Mouse (Mus musculus) urinary bladder, postnatal 25 days (tissue): Measurements from ENCODE around the gene Gm20431.

Experiments
- DNase-seq: peaks from one replicate; pipeline ENCODE4 v3.0.0; 2022; ENCODE audit warnings: low spot score

The Gm20431 gene

DNA sequence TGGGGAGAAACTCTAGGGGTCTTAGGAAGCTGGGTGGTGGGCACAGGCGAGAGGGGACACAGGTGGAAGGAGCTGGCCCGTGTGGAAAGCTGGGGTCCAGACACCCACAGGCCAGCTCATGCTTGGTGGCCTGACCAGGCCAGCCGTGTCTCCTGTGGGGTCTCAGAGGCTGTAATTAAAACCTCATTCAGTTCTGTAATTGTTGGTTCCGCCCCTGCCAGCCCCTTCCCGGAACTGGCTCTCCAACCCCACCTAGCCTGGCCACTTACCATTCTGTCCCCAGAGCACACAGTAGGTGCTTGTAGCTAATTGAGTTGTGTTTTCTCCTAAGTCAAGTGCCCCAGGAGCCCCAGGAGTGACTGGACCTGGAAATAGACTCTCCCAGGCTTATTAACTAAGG lies 62.1 kb downstream of the Gm20431 start:
- no peak for DNase-seq

DNA sequence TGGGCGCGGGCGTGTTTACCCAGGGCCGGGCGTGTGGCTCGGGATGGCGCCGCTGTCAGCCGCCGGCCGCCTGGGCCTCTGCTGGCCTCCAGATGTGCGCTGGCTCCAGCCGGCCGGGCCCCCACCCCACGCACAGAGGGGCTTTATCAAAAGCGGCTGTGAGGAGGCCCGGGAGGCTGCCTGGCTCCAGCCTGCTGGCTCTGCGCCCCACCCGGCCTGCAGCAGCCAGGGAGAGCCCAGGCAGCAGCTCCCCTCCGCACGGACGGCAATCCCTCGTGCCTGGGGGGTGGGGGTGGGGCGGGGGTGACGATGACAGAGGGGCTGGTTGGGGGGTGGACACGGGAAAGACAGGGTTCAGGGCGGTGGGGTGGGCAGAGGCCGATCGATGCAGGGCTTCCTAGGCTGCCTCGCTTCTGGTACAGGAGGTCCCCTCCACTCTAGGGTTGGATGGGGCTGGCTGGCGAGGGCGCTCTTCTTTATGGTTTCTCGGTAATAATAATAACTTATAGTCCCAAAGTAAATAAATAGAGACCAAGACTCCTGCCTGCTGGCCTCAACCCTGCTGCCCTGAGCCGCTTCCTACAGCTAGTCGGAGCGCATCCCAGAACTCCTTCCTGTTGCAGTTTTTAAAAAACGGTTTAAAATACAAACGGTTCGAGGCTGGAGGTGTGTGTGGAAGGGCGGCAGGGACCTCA lies 63.7 kb downstream of the Gm20431 start:
- no peak for DNase-seq

DNA sequence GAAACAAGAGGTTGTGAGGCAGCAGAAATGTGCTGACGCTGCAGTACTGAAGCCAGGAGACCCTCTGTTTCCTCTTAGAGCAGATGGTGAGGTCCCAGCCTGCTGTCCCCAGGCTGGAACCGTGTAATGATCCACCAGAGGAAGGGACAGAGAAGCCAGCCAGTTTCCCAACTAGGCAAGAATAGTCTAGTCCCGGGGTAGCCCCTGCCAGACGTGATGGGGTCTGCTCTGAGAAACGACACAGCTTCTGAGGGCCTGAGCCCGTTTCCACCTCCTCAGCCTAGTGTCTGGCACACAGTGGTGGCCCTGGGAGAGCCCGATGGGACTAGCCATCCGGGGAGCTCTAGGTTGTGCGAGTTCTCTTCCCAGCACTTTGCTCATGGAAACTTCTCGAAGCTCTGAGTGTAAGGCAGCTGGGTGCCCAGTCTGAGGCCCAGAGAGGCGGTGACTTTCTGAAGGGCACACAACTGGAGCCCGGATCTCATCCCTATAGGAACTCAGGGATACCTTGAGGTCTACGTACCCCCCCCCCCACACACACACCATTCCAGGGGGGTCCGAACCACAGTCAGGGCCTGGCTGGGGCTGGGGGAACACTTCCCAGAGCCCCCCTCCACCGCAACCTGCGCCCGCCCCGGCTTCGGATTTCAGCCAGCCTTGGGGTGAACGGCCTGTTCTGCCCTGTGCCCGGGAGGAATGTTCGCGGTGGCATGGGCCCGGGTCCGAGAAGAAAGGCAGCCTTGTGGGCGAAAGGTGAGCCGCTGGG lies 64.4 kb downstream of the Gm20431 start:
- DNase-seq: no peak

DNA sequence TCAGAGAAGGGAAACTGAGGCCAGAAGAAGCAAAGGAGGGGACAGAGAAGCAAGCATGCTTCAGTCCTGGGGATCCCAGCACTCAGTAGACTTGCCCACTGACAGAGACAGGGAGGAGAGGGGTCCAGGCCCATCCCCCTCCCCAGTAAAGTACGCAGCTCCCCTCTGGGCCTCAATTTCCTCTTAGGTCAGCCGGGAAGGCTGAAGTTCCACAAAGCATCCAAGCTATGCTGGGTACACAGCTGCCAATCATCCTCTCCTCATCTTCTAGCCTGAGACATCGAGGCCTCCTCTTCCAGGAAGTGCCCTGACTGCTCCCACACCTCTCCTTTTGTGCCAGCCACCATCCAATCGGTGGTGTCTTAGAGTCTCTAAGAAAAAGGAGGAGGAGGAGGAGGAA lies 65.0 kb downstream of the Gm20431 start:
- no peak for DNase-seq

DNA sequence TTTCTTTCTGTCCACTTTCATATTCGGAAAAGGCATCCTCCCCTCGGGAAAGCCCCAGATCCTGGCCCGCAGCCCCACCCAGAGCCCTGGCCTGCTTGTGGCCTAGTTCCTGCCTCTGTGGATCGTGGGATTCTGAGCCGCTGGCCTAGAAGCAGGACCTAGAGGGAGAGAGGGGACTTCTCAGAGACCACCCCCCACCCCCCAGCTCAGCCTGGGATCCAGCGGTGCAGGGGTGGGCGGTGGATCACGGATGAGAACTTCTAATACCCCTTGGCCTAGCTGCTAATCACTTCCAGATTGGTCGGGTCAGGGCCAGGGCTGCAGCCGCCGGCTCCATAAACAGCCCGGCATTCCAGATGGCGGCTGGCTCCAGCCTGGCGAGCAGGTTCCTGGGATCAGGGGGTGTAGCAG lies 65.5 kb downstream of the Gm20431 start:
- peak; percentile 38 for DNase-seq

DNA sequence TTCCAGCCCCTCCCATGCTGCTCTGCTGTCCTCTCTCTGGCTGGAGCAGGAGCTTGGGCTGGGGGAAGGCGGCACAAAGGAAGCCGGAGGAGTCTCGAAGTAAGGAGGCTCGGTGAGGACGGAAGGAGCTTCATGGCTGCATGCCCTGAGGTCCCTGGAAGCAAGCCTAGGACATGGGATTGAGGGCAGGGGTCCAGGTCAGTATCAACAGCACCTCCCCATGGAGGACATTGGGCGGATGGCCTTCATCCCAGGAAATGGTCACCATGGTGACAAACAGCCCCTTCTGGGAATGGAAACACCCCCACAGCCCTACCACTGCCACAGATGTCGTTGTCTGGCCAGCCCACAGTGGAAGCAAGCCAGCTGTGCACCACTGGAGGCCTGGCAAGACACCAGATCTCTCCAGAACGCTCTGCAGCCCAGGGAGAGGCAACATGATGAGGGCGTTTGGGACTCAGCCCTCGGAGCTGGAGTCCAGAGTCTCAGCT lies 66.8 kb downstream of the Gm20431 start:
- DNase-seq: peak; percentile 66

DNA sequence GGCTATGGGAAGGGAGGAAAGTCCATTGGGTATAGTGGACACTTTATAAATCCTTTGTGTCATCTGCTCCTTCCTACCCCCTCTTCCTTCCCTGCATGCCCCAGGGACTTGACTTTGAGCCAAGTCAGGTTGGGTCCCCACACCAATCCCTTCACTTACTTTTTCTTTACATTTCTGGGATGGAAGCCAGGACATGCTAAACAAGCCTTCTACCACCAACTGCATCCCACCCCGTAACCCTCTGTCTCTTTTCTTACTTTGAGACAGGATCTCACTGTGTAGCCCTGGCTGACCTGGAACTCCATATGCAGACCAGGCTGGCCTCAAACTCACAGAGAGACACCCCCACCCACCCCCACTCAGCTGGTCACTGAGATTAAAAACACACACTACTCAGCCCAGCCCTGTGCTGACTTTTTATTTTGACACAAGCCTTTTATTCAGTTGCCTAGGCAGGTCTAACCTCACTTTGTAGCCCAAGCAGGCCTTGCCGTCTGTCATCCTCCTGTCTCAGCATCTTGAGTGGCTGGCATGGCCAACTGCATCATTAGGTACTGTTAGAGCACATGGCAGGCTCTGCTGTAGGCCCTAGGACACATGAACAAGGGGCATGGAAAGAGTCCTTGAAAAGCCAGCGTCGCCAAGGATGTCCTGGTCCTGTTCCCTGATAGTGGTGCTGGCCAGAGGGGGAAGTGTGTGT lies 67.6 kb downstream of the Gm20431 start:
- no peak for DNase-seq

DNA sequence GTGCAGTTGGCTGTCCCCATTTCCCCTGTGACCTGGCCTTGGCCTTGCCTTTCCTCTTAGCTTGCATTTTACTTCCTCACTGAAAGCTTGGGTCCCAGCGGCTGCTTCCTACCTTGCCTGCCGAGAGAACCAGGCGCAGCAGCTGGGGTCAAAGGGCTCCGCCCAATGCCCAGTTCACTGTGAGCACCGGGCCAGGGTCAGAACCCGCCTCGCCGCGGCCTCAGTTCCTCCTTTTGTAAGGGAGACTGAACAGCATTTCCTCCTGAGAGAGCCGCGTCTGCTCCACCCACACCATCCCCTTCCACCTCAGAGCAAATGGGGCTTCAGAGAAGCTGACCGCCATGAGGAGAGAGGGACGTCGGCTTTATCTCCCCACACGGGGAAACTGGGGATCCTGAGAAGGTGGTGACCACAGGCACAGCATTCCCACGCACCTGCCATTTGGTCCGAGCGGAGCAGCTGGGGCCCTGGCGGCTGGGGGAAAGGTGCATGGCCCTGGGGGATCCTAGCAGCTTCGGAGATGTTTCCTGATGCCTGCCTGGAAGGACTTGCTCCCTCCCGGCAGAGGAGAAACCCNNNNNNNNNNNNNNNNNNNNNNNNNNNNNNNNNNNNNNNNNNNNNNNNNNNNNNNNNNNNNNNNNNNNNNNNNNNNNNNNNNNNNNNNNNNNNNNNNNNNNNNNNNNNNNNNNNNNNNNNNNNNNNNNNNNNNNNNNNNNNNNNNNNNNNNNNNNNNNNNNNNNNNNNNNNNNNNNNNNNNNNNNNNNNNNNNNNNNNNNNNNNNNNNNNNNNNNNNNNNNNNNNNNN lies 72.3 kb downstream of the Gm20431 start:
- no peak for DNase-seq

DNA sequence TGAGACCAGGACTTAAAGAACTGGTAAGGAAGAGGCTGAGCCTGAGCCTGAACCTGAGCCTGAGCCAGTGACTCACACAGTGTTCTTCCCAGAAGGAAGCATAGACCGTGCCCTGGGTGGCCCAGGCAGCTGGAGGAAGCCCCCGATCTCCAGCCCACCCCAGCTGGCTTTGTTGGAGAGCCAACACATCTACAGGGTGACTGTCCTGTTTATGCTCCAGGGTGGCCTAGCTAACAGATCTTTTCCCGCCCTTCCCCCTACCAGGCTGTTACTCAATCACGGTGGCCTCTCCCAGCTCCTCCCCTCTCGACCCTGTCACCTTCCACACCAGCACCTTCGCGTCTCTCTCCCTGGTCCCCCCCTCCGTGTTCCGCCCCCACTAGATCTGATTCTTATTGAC lies 74.3 kb downstream of the Gm20431 start:
- DNase-seq: no peak

DNA sequence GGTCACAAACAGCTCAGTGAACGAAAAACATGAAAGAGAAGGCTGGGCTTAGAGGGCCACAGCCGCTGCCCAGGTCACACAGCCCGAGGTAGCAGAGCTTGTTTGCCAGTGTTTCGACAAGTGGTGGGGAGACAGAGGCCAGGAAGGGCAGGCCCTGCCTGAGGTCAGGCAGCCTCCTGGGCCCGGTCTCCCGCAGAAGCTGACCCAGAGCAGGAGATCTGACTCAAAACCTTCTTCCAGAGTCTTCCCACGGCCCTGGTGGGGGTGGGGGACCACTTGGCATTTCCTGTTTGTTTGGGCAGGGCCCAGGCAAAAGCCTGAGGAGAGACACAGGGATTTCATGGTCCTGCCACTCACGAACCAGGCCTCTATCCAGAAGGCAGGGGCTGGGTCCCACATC lies 75.3 kb downstream of the Gm20431 start:
- DNase-seq: peak; percentile 36

DNA sequence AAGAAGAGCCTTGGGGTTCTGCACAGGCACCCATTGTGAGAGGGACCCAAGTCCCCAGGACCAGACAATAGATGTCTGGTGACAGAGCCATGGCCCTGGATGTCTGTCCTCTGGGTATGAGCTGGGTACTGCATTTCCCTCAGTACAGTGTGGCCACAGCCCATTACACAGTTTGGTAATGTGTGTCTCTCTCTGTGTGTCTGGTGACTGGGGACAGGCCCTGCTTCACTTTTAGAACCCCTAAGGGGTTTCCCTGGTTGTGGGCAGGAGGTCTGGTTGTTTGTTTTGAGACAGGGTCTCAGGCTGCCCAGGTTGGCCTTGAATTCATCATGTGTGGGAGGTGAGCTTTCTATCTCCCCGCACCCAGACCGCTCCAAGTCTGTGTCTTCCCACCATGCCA lies 76.0 kb downstream of the Gm20431 start:
- no peak for DNase-seq

DNA sequence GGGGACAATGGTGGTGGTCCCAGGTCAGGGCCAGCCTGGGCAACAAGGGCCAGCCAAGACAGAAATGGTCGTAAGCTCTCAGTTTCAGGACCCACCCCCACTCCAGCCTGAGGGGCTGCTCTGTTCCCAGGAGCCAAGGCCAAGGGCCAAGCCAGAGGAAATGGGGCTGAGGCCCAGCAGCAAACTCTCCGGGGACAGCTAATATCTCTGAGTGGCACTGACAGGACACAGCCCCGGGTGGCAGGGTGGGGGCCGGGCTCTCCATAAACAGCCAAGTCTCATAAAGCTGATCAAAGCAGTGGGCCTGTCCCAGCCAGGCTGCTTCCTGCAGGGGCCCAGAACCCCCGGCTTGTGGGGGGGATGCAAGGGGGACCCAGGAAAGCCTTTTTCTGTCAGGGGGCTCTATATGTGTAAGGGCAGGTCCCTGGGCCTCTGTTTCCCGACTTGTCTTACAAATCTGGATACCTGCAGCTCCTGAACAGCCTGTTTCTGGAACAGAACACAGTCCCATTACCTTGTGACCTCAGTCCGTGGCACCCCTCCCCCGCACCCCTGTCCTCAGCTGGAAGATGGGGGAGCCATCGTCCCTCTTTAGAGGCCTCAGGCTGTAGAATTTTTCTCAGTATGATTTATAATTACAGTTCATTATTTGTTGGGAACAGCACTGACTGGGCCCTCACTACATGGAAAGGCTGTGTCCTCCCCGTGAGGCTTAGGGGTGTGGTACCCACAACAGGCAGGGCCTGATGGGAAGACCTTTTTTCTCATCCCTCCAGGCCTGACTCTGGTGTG lies 77.9 kb downstream of the Gm20431 start:
- no peak for DNase-seq

DNA sequence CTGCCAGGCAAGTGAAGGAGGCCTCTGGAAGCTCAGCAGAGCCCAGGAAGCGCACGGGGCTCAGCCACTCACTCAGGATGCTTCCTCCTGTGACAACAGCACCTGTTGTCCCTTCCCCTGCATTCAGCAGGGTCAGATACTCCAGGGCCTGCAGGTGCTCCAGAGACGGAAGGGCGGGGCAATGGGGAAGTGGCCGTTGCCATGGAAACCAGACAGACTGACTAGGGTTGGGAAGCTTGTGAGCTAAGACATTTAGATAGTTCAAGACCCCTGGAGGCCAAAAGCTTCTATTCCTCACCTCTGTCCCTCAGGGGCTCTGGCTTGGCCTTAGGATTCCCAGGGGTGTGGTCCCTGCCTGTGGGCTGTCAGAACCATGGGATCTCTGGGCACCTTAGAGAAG lies 82.8 kb downstream of the Gm20431 start:
- no peak for DNase-seq

DNA sequence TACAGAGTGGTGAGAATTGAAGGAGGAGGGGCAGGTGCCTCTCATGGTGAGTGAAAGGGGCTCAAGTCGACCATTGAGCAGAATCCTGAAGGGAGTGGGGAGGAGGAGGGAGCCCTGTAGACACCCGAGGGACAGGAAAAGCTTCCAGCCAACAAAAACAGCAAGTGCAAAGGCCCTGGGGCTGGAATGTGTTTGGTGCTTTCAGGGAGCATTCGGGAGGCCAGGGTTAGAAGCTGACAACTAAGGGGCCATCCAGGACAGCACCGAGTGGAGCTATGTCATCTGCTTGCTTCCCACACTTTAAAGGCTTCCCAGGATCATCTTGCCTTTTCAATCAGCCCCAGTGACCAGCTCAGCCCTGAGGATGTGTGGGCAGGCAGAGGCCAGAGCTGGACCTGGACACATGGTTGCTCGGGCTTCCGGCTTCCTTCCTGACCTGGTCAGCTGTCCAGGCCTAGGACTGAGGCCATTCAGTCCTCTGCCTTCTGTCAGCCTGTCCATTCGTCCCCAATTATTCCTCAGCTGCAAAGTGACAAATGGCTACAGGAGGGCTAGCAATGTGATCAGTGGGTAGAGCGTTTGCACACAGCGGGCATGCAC lies 84.0 kb downstream of the Gm20431 start:
- DNase-seq: no peak

DNA sequence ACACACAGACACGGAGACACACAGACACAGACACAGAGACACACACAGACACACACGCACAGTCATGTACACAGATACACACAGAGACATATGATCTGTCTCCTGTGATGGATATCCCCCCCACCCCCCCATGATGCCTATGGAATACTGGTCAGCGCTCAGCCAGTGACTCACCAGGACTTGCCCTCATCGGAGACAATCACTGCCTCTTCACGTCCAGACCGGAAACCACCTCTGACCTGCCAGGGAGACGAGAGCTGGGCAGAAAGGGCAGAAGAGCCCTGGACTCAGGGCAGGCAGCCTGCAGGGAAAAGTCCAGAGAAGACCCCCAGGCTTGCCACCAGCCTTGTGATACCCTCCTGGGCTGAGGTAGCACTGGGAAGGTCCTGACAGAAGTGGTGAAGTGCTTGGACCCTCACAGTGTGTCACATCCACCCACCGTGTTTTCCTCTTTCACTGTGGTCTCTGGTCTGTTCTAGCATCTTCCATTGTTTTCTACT lies 85.1 kb downstream of the Gm20431 start:
- DNase-seq: no peak

DNA sequence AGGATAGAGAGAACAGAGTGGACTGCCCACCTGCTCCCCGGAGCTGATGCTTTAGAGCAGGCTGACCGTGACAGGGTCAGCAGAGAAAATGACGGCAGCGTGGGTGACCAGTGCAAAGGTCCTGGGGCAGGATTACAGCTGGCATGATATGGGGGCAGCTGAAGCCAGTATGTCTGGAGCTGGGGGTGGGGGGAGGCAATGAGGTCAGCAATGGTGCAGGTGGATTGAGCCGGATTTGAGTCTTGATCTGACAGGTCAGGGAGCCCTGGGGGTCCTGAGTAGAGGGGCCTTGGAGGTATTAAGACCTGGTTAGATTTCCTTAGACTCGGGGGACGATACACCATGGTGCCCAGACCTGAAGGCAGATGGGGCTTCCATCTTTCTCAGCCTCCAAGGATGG lies 85.7 kb downstream of the Gm20431 start:
- DNase-seq: no peak

DNA sequence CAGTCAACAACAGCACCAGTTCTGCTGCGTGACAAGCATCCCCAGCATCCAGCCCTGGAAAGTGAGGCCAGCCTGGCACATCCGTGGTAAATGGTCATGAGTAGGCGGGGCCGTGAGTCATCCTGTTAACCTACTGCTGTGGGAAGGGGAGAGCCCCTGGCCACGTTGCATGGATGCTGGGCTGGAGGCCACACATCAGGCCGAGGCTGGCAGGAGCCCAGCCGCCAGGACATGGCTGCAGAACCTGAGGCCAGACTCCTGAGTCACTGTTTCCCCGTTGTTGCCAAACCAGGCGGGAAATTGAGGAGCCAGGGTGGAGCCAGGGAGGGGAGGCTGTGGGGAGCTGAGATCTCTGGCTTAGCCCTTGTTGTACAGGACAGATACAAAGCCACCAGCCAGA lies 86.5 kb downstream of the Gm20431 start:
- peak; percentile 61 for DNase-seq

DNA sequence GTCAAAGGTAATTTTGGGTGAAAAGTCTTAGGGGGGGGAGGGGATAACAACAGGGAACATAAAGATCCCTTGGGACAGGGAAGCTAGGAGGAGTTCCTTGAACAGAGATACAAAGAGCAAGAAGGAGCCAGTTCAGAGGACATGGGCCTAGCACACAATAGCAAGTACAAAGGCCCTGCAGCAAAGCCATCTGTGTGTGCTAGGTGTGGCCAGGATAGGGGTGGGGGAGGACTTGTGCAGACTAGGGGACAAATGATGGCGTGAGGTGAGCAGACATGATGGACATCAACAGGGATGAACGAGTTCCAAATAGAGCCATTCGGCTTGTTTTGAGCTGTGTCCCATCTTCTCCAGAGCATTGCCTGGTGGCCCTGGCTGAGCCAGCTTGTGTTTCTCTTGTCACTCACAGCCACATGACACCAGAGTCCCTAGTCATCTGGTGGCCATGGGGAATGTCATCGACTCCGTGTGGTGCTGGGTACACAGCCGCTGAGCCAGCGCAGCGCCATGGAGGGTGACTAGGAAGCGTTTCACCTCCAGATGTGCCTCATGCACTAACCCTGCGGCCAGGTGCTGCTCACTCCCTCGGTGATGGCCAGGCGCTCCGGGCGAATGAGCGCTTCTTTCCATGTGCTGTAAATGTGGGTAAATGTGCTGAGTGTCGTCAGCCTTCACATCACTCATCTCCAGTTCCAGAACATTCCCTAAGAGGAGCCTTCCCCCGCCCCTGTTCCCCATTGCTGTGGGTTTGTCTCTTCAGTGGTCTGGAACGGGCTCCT lies 89.7 kb downstream of the Gm20431 start:
- DNase-seq: no peak

DNA sequence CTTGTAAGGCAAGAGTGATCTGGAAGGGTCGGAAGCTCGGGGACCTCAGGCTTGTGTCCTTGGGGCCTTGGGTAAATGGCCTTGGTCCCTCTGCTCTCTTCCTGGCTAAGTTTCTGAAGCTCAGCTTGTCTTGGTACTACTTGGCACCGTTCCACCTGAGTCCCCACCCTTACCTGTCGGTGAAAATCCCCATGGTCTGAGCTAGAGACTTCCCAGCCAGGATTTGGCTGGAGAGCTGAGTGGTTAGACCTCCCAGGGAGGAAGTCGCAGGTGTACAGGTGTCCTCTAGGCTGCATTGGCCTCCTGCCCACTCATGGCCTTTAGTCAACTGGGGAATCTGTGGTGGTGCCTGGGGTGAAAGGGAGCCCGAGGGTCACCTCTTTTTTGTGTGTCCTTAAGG lies 90.5 kb downstream of the Gm20431 start:
- DNase-seq: no peak
